Mouse (Mus musculus): ENCODE measurements around the gene Gm21915. TPM values are rescaled to one million over a fixed set of nuclear protein-coding genes. Genes with fewer than 3 reads are reported as not detected.
A peak's percentile ranks its signal among the peaks of the same experiment; 100 is the strongest.

Gene Gm21915
- polyA plus RNA-seq, 1 experiment from 2014 or later, result not detected

- Histone ChIP-seq H3K4me3 (replicated peaks) (peak overlapping the region; percentile 44), H3K9me3 (no peaks in the 10 kb centered on the region), H3K4me1 (peaks cover 5% of the 10 kb centered on the region; the same call in 1 of the 2 replicates), H3K4me2 (peak overlapping the region; percentile 74), H3K27me3 (replicated peaks) (no peaks in the 10 kb centered on the region), H3K27ac (no peak overlapping the region), H3K36me3 (no peaks in the 10 kb centered on the region), H3K9ac (0 out of 2 replicates have a peak overlapping the region, but pooled peaks have one; percentile 10)
- 8% methylated on average over 14 of the region's 14 CpGs for WGBS
- ATAC-seq (ENCODE audit: insufficient read depth, low FRiP score, low read depth), result peak; percentile 56; the same call in 1 of the 2 replicates
Observed at GRCm38 (mm10) chr9:40638394-40639049, 31.9 kb upstream of the Gm21915 start.

- Histone ChIP-seq H3K9ac (no peak overlapping the region), H3K4me1 (peaks cover 5% of the 10 kb centered on the region; the same call in 1 of the 2 replicates), H3K4me2 (no peak overlapping the region), H3K27me3 (replicated peaks) (no peaks in the 10 kb centered on the region), H3K4me3 (replicated peaks) (no peak overlapping the region), H3K27ac (no peak overlapping the region), H3K36me3 (no peaks in the 10 kb centered on the region), H3K9me3 (no peaks in the 10 kb centered on the region)
- 80% methylated on average over 10 of the region's 10 CpGs for WGBS
- ATAC-seq (ENCODE audit: insufficient read depth, low FRiP score, low read depth), result no peak
Observed at GRCm38 (mm10) chr9:40639536-40640187, 30.8 kb upstream of the Gm21915 start.

- no peak for ATAC-seq (ENCODE audit: insufficient read depth, low FRiP score, low read depth)
- Histone ChIP-seq H3K36me3 (no peaks in the 10 kb centered on the region), H3K27ac (no peak overlapping the region), H3K4me2 (no peak overlapping the region), H3K27me3 (replicated peaks) (no peaks in the 10 kb centered on the region), H3K4me3 (replicated peaks) (no peak overlapping the region), H3K9ac (no peak overlapping the region), H3K4me1 (peaks cover 5% of the 10 kb centered on the region; the same call in 1 of the 2 replicates), H3K9me3 (no peaks in the 10 kb centered on the region)
- whole genome bisulfite sequencing, result 80% methylated on average over 2 of the region's 2 CpGs
Observed at GRCm38 (mm10) chr9:40641318-40641717, 29.1 kb upstream of the Gm21915 start.

- no peak for ATAC-seq (ENCODE audit: insufficient read depth, low FRiP score, low read depth)
- Histone ChIP-seq H3K9me3 (no peaks in the 10 kb centered on the region), H3K27ac (no peak overlapping the region), H3K4me1 (peaks cover 5% of the 10 kb centered on the region; the same call in 1 of the 2 replicates), H3K9ac (no peak overlapping the region), H3K27me3 (replicated peaks) (no peaks in the 10 kb centered on the region), H3K4me3 (replicated peaks) (no peak overlapping the region), H3K36me3 (no peaks in the 10 kb centered on the region), H3K4me2 (no peak overlapping the region)
- WGBS, result 35% methylated on average over 16 of the region's 16 CpGs
Observed at GRCm38 (mm10) chr9:40642470-40643220, 27.8 kb upstream of the Gm21915 start.

GRCm38 (mm10) chr9:40649444-40649843 lies 21.0 kb upstream of the Gm21915 start:
- Histone ChIP-seq H3K4me3 (replicated peaks) (no peak overlapping the region), H3K27ac (no peak overlapping the region), H3K9ac (no peak overlapping the region), H3K9me3 (no peaks in the 10 kb centered on the region), H3K36me3 (no peaks in the 10 kb centered on the region), H3K27me3 (replicated peaks) (no peaks in the 10 kb centered on the region), H3K4me2 (no peak overlapping the region), H3K4me1 (no peaks in the 10 kb centered on the region)
- no peak for ATAC-seq (ENCODE audit: insufficient read depth, low FRiP score, low read depth)
- 81% methylated on average over 3 of the region's 3 CpGs for WGBS

GRCm38 (mm10) chr9:40649983-40650382 lies 20.4 kb upstream of the Gm21915 start:
- ATAC-seq (ENCODE audit: insufficient read depth, low FRiP score, low read depth), result no peak
- Histone ChIP-seq H3K9ac (no peak overlapping the region), H3K4me2 (no peak overlapping the region), H3K27ac (no peak overlapping the region), H3K27me3 (replicated peaks) (no peaks in the 10 kb centered on the region), H3K4me3 (replicated peaks) (no peak overlapping the region), H3K9me3 (no peaks in the 10 kb centered on the region), H3K4me1 (no peaks in the 10 kb centered on the region), H3K36me3 (no peaks in the 10 kb centered on the region)
- WGBS, result 69% methylated on average over 6 of the region's 6 CpGs

GRCm38 (mm10) chr9:40651239-40651859 lies 19.1 kb upstream of the Gm21915 start:
- no peaks in the 10 kb centered on the region for H3K27me3 ChIP-seq (replicated peaks)
- no peaks in the 10 kb centered on the region for H3K4me1 ChIP-seq
- H3K9me3 ChIP-seq, result no peaks in the 10 kb centered on the region
- no peak overlapping the region for H3K4me3 ChIP-seq (replicated peaks)
- no peaks in the 10 kb centered on the region for H3K36me3 ChIP-seq
- H3K4me2 ChIP-seq, result no peak overlapping the region
- H3K9ac ChIP-seq, result no peak overlapping the region
- 75% methylated on average over 4 of the region's 4 CpGs for whole genome bisulfite sequencing
- ATAC-seq (ENCODE audit: insufficient read depth, low FRiP score, low read depth), result no peak
- no peak overlapping the region for H3K27ac ChIP-seq

- Histone ChIP-seq H3K9me3 (no peaks in the 10 kb centered on the region), H3K4me2 (no peak overlapping the region), H3K27me3 (replicated peaks) (no peaks in the 10 kb centered on the region), H3K36me3 (no peaks in the 10 kb centered on the region), H3K9ac (no peak overlapping the region), H3K4me3 (replicated peaks) (no peak overlapping the region), H3K4me1 (no peaks in the 10 kb centered on the region), H3K27ac (no peak overlapping the region)
- no peak for ATAC-seq (ENCODE audit: insufficient read depth, low FRiP score, low read depth)
- 40% methylated on average over 9 of the region's 9 CpGs for WGBS
Observed at GRCm38 (mm10) chr9:40652757-40653156, 17.7 kb upstream of the Gm21915 start.

- Histone ChIP-seq H3K9me3 (no peaks in the 10 kb centered on the region), H3K4me3 (replicated peaks) (no peak overlapping the region), H3K9ac (no peak overlapping the region), H3K4me2 (no peak overlapping the region), H3K4me1 (no peaks in the 10 kb centered on the region), H3K36me3 (no peaks in the 10 kb centered on the region), H3K27me3 (replicated peaks) (no peaks in the 10 kb centered on the region), H3K27ac (no peak overlapping the region)
- no peak for ATAC-seq (ENCODE audit: insufficient read depth, low FRiP score, low read depth)
- WGBS, result 76% methylated on average over 9 of the region's 9 CpGs
Observed at GRCm38 (mm10) chr9:40666190-40666803, 4.1 kb upstream of the Gm21915 start.

- Histone ChIP-seq H3K27me3 (replicated peaks) (no peaks in the 10 kb centered on the region), H3K4me1 (0 out of 2 replicates have a peak, but pooled peaks cover 3% of the 10 kb centered on the region), H3K4me2 (no peak overlapping the region), H3K27ac (no peak overlapping the region), H3K9me3 (no peaks in the 10 kb centered on the region), H3K36me3 (no peaks in the 10 kb centered on the region), H3K4me3 (replicated peaks) (no peak overlapping the region), H3K9ac (no peak overlapping the region)
- WGBS, result 39% methylated on average over 4 of the region's 4 CpGs
- no peak for ATAC-seq (ENCODE audit: insufficient read depth, low FRiP score, low read depth)
Observed at GRCm38 (mm10) chr9:40671323-40671930, 1.0 kb downstream of the Gm21915 start.

Measured in stomach, embryonic 15.5 days (tissue).